Mouse (Mus musculus) neural tube, embryonic 15.5 days (tissue): ENCODE data around the gene Cpa4. TPM values are rescaled to one million over a fixed set of nuclear protein-coding genes. Genes with fewer than 3 reads are reported as not detected.
A peak's percentile ranks its signal among the peaks of the same experiment; 100 is the strongest.

Experiments used
- ATAC-seq: fragments of 200-750 bp; cut with Nextera tagmentation; 2 replicates; pipeline ENCODE4 v1.8.0; 2017; ENCODE audit warnings: mild to moderate bottlenecking, moderate TSS enrichment, moderate library complexity; ENCODE audit not compliant: low FRiP score
- H3K27ac ChIP-seq: fragments of 300-500 bp; sonication (generic); replicated peaks from 2 replicates; pipeline ENCODE4 v1.5.1; 2015; ENCODE audit warnings: mild to moderate bottlenecking, inconsistent platforms
- H3K27me3 ChIP-seq: fragments of 300-500 bp; sonication (generic); replicated peaks from 2 replicates; pipeline ENCODE4 v1.6.1; 2015; ENCODE audit warnings: inconsistent platforms
- H3K36me3 ChIP-seq: fragments of 300-500 bp; sonication (generic); 2 replicates; pipeline ENCODE4 v1.6.1; 2015; ENCODE audit warnings: inconsistent platforms
- H3K4me1 ChIP-seq: fragments of 300-500 bp; sonication (generic); 2 replicates; pipeline ENCODE4 v1.6.1; 2015; ENCODE audit warnings: inconsistent platforms
- H3K4me2 ChIP-seq: fragments of 300-500 bp; sonication (generic); 2 replicates; pipeline ENCODE4 v1.6.1; 2015; ENCODE audit warnings: inconsistent platforms, mild to moderate bottlenecking, moderate library complexity
- H3K4me3 ChIP-seq: fragments of 300-500 bp; sonication (generic); replicated peaks from 2 replicates; pipeline ENCODE4 v1.5.1; 2015; ENCODE audit warnings: mild to moderate bottlenecking, inconsistent platforms
- H3K9ac ChIP-seq: fragments of 300-500 bp; sonication (generic); replicated peaks from 2 replicates; pipeline ENCODE4 v1.6.1; 2015; ENCODE audit warnings: mild to moderate bottlenecking, inconsistent platforms
- H3K9me3 ChIP-seq: fragments of 300-500 bp; sonication (generic); replicated peaks from 2 replicates; pipeline ENCODE4 v1.6.1; 2016; ENCODE audit warnings: inconsistent platforms
- WGBS: fragments of 180-500 bp; shearing (Covaris S2); methylation state at CpG from one replicate; pipeline ENCODE4 v1.1.7; 2015; ENCODE audit warnings: mixed read lengths; 5-methylcytosine and 5-hydroxymethylcytosine counted together
- polyA plus RNA-seq: library from polyadenylated mRNA; unstranded; fragments of >200 nt; fragmentation: Nextera tagmentation; extraction: Ambion mirVana; gene quantifications from 2 replicates; pipeline ENCODE4 v1.2.1, GENCODE M21; 2015

Cpa4 gene
- polyA plus RNA-seq, 1 experiment from 2014 or later: 0.54 TPM

- Histone ChIP-seq H3K27ac (no peak overlapping the region), H3K4me3 (no peak overlapping the region), H3K9me3 (no peaks in the 10 kb centered on the region), H3K4me2 (no peak overlapping the region), H3K4me1 (peaks cover 14% of the 10 kb centered on the region), H3K36me3 (no peaks in the 10 kb centered on the region), H3K27me3 (no peaks in the 10 kb centered on the region), H3K9ac (no peak overlapping the region)
- no peak for ATAC-seq
- WGBS: 98% methylated on average over 1 of the region's 1 CpGs
These were observed 6.8 kb downstream of the Cpa4 start for GRCm38 (mm10) chr6:30574945-30575344.

GRCm38 (mm10) chr6:30576477-30577203 lies 8.5 kb downstream of the Cpa4 start:
- Histone ChIP-seq H3K27me3 (no peaks in the 10 kb centered on the region), H3K9ac (no peak overlapping the region), H3K27ac (no peak overlapping the region; the same call in 1 of the 2 replicates), H3K9me3 (no peaks in the 10 kb centered on the region), H3K4me3 (no peak overlapping the region), H3K4me2 (no peak overlapping the region), H3K36me3 (no peaks in the 10 kb centered on the region), H3K4me1 (peaks cover 25% of the 10 kb centered on the region)
- no peak for ATAC-seq
- WGBS: 80% methylated on average over 17 of the region's 17 CpGs

GRCm38 (mm10) chr6:30579961-30580840 lies 12.0 kb downstream of the Cpa4 start:
- Histone ChIP-seq H3K27ac (peak overlapping the region; percentile 61), H3K4me2 (0 out of 2 replicates have a peak overlapping the region, but pooled peaks have one; percentile 2), H3K36me3 (no peaks in the 10 kb centered on the region), H3K9ac (no peak overlapping the region), H3K9me3 (no peaks in the 10 kb centered on the region), H3K4me1 (peaks cover 14% of the 10 kb centered on the region), H3K27me3 (no peaks in the 10 kb centered on the region), H3K4me3 (no peak overlapping the region)
- 19% methylated on average over 17 of the region's 17 CpGs for WGBS
- ATAC-seq: peak; percentile 45; the same call in 1 of the 2 replicates

GRCm38 (mm10) chr6:30580841-30581176 lies 12.6 kb downstream of the Cpa4 start:
- no peaks in the 10 kb centered on the region for H3K27me3 ChIP-seq
- 0 out of 2 replicates have a peak overlapping the region, but pooled peaks have one; percentile 2 for H3K4me2 ChIP-seq
- peaks cover 14% of the 10 kb centered on the region for H3K4me1 ChIP-seq
- ATAC-seq: peak; percentile 41; the same call in 1 of the 2 replicates
- H3K4me3 ChIP-seq: no peak overlapping the region
- WGBS: 35% methylated on average over 8 of the region's 8 CpGs
- H3K36me3 ChIP-seq: no peaks in the 10 kb centered on the region
- H3K9ac ChIP-seq: no peak overlapping the region
- H3K27ac ChIP-seq: peak overlapping the region; percentile 61
- H3K9me3 ChIP-seq: no peaks in the 10 kb centered on the region

GRCm38 (mm10) chr6:30586886-30587442 lies 18.8 kb downstream of the Cpa4 start:
- Histone ChIP-seq H3K4me2 (no peak overlapping the region), H3K4me1 (peaks cover 9% of the 10 kb centered on the region; the same call in 1 of the 2 replicates), H3K27ac (peak overlapping the region; percentile 45; the same call in 1 of the 2 replicates), H3K9me3 (no peaks in the 10 kb centered on the region), H3K36me3 (no peaks in the 10 kb centered on the region), H3K27me3 (no peaks in the 10 kb centered on the region), H3K9ac (no peak overlapping the region), H3K4me3 (no peak overlapping the region)
- ATAC-seq: no peak
- WGBS: 62% methylated on average over 7 of the region's 7 CpGs

- no peaks in the 10 kb centered on the region for H3K36me3 ChIP-seq
- H3K4me2 ChIP-seq: no peak overlapping the region
- no peak overlapping the region for H3K4me3 ChIP-seq
- peaks cover 16% of the 10 kb centered on the region; the same call in 1 of the 2 replicates for H3K4me1 ChIP-seq
- no peaks in the 10 kb centered on the region for H3K27me3 ChIP-seq
- H3K9me3 ChIP-seq: no peaks in the 10 kb centered on the region
- H3K27ac ChIP-seq: no peak overlapping the region; the same call in 1 of the 2 replicates
- no peak overlapping the region for H3K9ac ChIP-seq
- 56% methylated on average over 2 of the region's 2 CpGs for WGBS
- ATAC-seq: no peak
These were observed 21.6 kb downstream of the Cpa4 start for GRCm38 (mm10) chr6:30589819-30590218.

- Histone ChIP-seq H3K9ac (no peak overlapping the region), H3K27ac (no peak overlapping the region), H3K27me3 (no peaks in the 10 kb centered on the region), H3K4me3 (no peak overlapping the region), H3K9me3 (no peaks in the 10 kb centered on the region), H3K4me1 (peaks cover 23% of the 10 kb centered on the region), H3K36me3 (no peaks in the 10 kb centered on the region), H3K4me2 (no peak overlapping the region)
- ATAC-seq: no peak
- 45% methylated on average over 5 of the region's 5 CpGs for WGBS
These were observed 23.8 kb downstream of the Cpa4 start for GRCm38 (mm10) chr6:30591851-30592404.

GRCm38 (mm10) chr6:30592417-30592974 lies 24.3 kb downstream of the Cpa4 start:
- no peak for ATAC-seq
- Histone ChIP-seq H3K9ac (no peak overlapping the region), H3K9me3 (no peaks in the 10 kb centered on the region), H3K36me3 (no peaks in the 10 kb centered on the region), H3K4me2 (no peak overlapping the region), H3K27ac (0 out of 2 replicates have a peak overlapping the region, but pooled peaks have one; percentile 19), H3K27me3 (no peaks in the 10 kb centered on the region), H3K4me3 (no peak overlapping the region), H3K4me1 (peaks cover 17% of the 10 kb centered on the region)
- WGBS: 23% methylated on average over 10 of the region's 10 CpGs

GRCm38 (mm10) chr6:30594364-30594763 lies 26.2 kb downstream of the Cpa4 start:
- ATAC-seq: no peak
- Histone ChIP-seq H3K27ac (no peak overlapping the region), H3K9ac (no peak overlapping the region), H3K9me3 (no peaks in the 10 kb centered on the region), H3K4me1 (peaks cover 15% of the 10 kb centered on the region), H3K4me3 (no peak overlapping the region), H3K36me3 (no peaks in the 10 kb centered on the region), H3K27me3 (no peaks in the 10 kb centered on the region), H3K4me2 (no peak overlapping the region)
- 81% methylated on average over 7 of the region's 7 CpGs for WGBS

- Histone ChIP-seq H3K27me3 (no peaks in the 10 kb centered on the region), H3K9me3 (no peaks in the 10 kb centered on the region), H3K4me1 (peaks cover 15% of the 10 kb centered on the region), H3K27ac (no peak overlapping the region), H3K36me3 (no peaks in the 10 kb centered on the region), H3K9ac (no peak overlapping the region), H3K4me2 (no peak overlapping the region), H3K4me3 (no peak overlapping the region)
- ATAC-seq: no peak
- WGBS: 62% methylated on average over 8 of the region's 8 CpGs
These were observed 28.2 kb downstream of the Cpa4 start for GRCm38 (mm10) chr6:30596230-30596898.

- Histone ChIP-seq H3K4me3 (no peak overlapping the region), H3K9me3 (no peaks in the 10 kb centered on the region), H3K27me3 (no peaks in the 10 kb centered on the region), H3K27ac (no peak overlapping the region), H3K36me3 (no peaks in the 10 kb centered on the region), H3K9ac (no peak overlapping the region), H3K4me2 (no peak overlapping the region), H3K4me1 (peaks cover 9% of the 10 kb centered on the region; the same call in 1 of the 2 replicates)
- 59% methylated on average over 3 of the region's 3 CpGs for WGBS
- no peak for ATAC-seq
These were observed 31.9 kb downstream of the Cpa4 start for GRCm38 (mm10) chr6:30600033-30600432.
